Mouse (Mus musculus) ovary, postnatal 36 days (tissue): ENCODE data around the gene Pdia3.
"Not testable (repeated sequence)": the region's sequence is repeated elsewhere in the genome, so short reads cannot be mapped to it uniquely, and the experiment has no call there.

ENCODE experiments used
- DNase-seq: peaks from one replicate; pipeline ENCODE4 v3.0.0; 2022; ENCODE audit warnings: low spot score, mixed read lengths

The Pdia3 gene

GRCm38 (mm10) chr2:121413387-121414042 is at the start of gene Pdia3, which contains the start of gene Catsper2:
Gene Pdia3 (plus strand): TSS chr2:121413775.
Gene Catsper2 (minus strand): TSS chr2:121413792.
- DNase-seq = peak; percentile 99

DNA sequence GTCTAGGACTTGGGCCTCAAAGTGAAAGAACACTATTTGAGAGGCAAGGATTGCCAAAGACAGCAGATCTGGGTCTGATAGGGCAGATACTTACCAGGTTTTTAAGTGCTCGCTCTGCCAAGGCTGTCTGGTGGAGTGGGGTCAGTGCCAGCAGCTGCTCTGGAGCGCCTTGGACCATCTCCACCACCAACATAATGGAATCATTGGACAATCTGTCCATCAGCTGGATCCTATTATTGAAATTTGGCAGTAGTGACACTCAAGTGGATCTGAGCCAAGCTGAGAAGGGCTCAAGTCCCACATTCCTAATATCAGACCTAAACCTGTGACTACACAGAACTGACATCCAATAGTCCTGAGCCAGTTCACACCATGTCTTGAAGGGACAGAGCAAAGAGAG is 44.7 kb upstream of the Pdia3 start:
- DNase-seq = no peak

DNA sequence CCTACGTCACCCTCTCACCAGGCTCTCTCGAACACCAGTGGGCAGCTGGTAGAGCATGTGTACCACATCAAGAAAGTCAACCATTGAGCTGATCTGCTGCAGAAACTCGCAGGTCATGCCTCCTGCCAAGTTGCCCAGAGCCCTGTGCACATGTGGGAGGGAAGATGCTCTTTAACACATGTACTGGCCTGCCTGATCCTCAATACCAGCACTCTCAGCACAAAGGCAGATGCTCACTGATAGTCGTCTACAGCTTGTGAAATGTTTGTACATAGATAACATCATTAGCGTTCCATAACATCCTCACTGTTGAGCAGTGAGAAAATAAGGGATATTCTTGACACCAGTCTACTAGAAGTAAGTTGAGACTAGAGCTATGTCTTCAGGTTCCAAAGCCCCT is 42.7 kb upstream of the Pdia3 start:
- no peak for DNase-seq

DNA sequence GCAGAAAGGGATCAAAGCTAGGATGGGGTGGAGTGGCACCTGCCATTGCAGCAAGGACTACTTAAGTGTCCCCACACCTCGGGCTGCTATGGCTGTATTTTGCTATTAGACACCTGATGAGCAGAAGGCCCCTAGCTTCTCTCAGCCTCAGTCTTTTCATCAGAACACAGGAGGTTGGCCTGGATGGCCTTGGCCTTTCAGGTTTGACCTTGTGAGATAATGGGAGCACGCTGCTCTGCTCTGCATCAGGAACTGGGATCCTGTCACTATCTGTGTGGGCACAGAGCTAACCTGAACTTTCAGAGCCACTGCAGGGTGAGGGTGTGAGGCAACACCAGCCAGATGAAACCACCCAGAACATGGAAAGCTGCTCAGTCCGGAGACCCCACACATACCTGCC is 41.3 kb upstream of the Pdia3 start:
- DNase-seq = no peak

GRCm38 (mm10) chr2:121374766-121375165 is 38.8 kb upstream of the Pdia3 start:
- DNase-seq = no peak

GRCm38 (mm10) chr2:121386961-121387575 is 26.5 kb upstream of the Pdia3 start, which contains the start of gene Strc:
Gene Strc (minus strand): TSS chr2:121387168.
- not testable (repeated sequence) for DNase-seq

DNA sequence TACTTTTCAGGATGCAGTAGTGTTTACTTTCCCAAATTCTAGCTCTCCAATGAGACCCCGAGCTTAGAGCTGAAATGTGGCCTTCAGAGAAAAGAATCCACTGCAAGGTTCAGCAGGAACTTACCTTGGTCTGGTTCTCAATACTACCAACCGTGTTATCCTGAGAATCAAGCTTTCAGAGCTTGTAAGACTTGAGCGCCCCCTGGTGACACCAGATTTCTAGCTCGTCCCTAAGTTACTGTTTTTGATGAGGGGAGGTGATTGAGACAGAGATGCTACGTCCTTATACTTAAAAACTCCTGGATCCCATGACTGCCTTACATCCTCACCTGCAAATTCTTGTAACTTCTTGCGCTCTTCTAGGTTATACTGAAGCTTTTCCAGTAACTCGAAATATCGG is 17.0 kb upstream of the Pdia3 start:
- peak; percentile 71 for DNase-seq

DNA sequence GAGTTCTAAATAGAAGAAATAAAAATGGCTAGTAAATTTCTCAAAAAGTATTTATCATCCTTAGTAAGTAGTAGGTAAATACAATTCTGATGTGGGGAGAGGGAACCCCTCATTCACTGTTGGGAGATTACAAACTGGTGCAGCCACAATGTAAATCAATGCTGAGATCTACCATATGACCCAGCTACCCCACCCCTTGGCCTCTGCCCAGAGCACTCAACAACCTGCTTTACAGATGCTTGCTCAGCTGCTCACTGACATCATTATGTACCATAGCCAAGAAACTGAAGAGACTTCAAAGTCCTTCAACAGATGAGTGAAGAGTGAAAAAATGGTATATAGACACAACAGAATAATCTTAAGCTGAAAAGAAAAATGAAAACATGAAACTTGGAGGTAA is 10.3 kb upstream of the Pdia3 start:
- no peak for DNase-seq

DNA sequence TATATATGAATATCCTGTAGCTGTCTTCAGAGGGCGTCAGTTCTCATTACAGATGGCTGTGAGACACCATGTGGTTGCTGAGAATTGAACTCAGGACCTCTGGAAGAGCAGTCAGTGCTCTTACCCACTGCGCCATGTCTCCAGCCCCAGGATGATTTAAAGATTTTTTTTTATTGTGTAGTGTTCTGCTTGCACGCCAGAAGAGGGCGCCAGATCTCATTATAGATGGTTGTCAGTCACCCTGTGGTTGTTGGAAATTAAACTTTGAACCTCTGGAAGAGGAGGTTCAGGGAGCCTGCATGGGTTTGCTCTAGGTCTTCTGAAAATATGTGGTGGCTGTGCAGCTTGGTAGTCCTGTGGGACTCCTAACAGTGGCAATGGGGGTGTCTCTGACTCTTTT is 5.4 kb upstream of the Pdia3 start:
- DNase-seq = peak; percentile 13

DNA sequence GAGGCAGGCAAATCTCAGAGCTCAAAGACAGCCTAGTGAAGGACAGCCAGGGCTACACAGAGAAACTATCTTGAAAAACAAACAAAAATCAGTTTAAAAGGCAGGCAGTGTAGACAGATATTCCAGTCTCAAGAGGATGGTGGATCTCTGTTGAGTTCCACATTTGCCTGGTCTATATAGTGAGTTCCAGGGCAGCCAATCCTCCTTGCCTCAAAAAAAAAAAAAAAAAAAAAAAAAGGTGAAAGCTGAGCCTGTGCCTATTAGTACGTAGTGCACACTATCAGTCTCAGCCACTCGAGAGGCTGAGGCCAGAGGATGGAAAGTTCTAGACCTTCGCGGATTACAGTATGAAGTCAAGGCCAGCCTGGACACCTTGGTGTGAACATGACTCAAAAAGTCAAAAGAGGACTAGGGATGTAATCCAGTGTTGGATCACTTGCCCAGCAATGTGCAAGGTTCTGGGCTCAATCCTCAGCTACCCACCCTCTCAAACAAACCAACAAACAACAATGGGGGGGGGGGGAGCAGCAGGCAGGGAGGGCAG is 660 bp upstream of the Pdia3 start:
- no peak for DNase-seq

- DNase-seq = no peak
Observed at GRCm38 (mm10) chr2:121414139-121414685, 637 bp downstream of the Pdia3 start.

GRCm38 (mm10) chr2:121415103-121415502 is 1.5 kb downstream of the Pdia3 start:
- DNase-seq = no peak

- DNase-seq = no peak
Observed at GRCm38 (mm10) chr2:121415591-121415990, 2.0 kb downstream of the Pdia3 start.

DNA sequence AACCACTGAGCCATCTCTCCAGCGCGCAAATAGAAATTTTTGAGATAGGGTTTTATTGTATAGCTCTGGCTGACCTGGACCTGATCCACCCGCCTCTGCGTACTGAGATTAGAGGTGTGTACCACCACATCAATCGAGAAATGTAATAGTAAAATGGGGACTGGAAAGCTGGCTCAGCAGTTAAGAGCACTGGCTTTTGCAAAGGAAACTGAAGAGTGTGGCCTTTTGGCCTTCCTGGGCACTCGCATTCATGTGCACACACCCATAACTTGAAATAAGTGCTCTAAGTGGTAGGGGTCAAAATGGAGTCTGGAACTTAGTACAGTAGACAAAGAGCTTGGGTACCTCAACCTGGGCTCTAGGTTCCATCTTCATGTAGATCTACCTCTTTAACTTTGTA is 2.8 kb downstream of the Pdia3 start:
- DNase-seq = no peak

- no peak for DNase-seq
Observed at GRCm38 (mm10) chr2:121418476-121418875, 4.9 kb downstream of the Pdia3 start.

- no peak for DNase-seq
Observed at GRCm38 (mm10) chr2:121423166-121423565, 9.6 kb downstream of the Pdia3 start.

DNA sequence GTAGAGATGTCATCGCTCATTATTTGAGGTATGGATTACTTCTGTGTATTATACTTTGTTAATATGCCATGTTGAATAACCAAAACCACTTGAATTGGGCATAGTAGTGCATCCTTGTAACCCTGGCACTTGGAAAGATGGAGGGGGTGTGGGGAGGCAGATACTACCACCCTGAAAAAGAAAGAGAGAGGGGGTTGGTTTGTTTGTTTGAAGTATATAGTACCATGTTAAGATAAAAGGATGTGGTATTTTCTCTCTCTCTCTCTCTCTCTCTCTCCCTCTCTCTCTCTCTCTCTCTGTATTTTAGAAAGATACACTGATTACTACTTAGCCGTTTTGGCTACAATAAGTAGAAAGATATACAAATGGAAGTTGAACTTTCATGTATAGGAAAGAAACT is 12.3 kb downstream of the Pdia3 start:
- DNase-seq = no peak

DNA sequence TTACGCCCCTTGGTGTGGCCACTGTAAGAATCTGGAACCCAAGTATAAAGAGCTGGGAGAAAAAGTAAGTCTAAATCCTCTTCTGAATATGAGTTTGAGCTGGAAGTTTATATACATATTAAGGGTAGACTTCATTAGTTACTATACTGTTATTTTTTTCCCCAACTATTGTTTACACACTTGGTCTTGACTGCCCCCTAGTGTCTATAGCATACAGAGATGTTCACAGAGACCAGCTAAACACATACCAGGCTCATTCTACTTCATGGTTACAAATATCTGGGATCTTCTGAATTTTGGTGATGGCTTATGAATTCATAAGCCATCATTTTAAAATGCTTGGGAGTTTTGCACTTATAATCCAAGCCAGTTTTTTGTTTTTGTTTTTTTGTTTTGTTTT is 21.3 kb downstream of the Pdia3 start:
- DNase-seq = no peak

DNA sequence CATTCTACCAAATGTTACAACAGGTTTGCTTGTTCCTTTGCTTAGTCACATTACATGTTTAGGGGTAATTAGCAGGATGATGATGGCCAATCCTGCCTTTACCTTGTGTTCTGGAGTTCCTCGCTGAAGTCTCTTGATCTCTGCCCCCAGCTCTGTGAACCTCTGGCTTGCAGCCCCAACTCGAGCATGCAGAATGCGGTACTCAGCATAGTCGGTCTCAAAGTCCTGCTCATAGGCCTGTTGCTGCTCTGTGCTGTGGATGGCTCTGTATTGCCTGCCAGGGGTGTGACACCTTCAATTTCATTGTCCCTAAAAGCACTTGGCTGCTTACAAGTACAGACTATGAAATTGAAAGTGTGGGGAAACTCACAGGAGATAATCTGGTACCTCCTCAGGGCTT is 26.2 kb downstream of the Pdia3 start:
- no peak for DNase-seq

DNA sequence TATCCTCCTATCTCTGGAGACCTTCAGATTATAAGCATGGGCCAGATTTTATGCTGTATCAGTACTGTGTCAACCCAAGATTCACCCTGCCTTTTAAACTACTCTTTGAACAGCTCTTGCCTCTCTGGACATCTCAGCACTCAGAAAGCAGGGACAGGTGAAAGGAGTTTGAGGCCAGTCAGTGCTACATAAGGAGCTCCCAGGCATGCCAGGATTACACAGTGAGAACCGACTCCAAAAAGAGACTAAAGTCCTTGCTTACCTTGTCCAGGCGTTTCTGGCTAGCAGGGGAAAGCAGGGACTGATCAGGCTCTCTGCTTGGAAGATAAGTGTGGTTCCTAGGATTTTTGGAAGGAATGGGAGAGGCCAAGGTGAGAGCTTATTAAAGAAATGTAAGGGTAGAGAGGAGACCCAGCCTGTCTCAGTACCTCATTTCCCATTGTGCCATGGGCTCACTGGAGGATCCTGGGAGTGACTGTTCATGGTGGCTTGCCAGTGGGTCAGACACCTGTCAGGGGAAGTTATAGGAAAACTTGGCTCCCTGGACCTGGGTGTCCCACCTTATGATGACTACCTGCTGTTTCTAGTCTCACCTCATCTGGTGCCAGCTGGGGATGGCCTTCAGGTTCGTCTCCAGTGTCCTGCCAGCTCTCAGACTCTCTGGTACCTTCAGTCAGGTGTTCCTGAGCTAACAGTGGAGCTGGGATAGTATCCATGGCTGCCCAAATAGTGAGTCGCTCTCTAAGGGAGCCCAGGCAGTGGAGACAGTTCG is 27.4 kb downstream of the Pdia3 start:
- no peak for DNase-seq

DNA sequence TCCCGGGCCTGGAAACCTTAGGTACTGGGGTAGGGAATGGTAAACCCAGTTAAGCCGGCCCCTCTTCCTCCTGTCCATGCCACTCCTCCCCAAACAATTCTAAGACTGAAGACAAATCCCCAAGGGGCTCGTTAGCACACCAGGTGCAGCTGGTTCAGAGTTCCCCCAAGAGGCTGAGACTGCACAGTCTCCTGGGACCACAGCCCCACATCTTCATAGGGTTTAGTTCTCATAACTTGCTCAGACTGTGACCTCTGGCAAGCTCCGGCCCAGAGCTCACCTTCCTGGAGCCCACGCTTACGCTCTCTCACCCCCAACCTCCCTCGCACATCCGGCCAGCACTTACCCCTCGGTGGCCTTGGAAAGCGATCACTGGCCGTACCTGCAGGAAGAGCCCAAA is 28.2 kb downstream of the Pdia3 start:
- no peak for DNase-seq

- peak; percentile 64 for DNase-seq
Observed at GRCm38 (mm10) chr2:121442259-121443067, 28.9 kb downstream of the Pdia3 start.
